Mouse (Mus musculus) cerebellum, adult 2 months (tissue): Measurements from ENCODE around the gene Pgf.

Experiments used
- CTCF ChIP-seq: fragments of 200-500 bp; IDR thresholded peaks from 2 replicates; pipeline ENCODE4 v1.5.1; 2011; ENCODE audit warnings: low read depth, mild to moderate bottlenecking, control low read depth, low read length, moderate library complexity, borderline replicate concordance; ENCODE audit not compliant: insufficient read depth
- POLR2A ChIP-seq: fragments of 200-500 bp; IDR thresholded peaks from 2 replicates; pipeline ENCODE4 v1.6.1; 2011; ENCODE audit warnings: low read length, control low read depth, borderline replicate concordance; ENCODE audit not compliant: insufficient read depth

DNA sequence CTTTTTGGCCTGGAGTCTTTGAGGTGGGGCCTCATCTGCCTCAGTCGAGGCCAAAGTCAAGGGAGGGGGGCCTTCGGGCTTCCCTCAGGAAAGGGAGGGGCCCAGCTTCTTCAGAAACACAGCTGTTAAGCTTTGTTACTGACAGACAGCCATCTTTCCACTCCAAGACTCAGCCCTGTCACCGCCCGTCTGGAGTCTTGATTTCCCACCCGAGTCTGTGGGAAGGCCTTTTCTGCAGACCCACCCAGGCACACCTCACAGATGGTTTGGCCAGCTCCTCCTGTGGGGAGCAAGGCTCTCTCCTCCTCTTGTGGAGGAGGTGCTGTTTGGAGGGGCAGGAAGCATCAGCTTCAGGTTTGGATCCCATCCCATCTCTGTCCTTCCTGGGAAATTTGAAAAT, 18.0 kb downstream of the Pgf start:
- TF ChIP-seq POLR2A: no peak
- TF ChIP-seq CTCF: no peak
